Mouse (Mus musculus): ENCODE measurements around the gene Tyro3.

Tyro3 gene

DNA sequence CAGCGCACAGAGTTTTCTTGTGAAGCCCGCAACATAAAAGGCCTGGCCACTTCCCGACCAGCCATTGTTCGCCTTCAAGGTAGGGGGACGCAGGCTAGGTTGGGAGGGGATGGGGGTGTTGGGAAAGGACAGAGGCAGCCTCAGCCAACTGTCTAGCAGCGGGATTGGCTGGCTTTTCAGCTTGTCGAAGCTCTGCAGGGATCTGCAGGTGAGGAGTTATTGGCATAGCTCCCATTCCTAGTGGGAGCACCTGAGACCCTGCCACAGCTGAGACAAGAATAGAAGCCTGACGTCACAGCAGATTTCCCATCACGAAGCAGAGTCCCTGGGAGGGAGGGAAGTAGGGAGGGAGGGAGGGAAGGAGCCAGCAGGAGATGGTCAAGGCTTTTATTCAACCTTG, 7.2 kb downstream of the Tyro3 start:
- no peak for DNase-seq

DNA sequence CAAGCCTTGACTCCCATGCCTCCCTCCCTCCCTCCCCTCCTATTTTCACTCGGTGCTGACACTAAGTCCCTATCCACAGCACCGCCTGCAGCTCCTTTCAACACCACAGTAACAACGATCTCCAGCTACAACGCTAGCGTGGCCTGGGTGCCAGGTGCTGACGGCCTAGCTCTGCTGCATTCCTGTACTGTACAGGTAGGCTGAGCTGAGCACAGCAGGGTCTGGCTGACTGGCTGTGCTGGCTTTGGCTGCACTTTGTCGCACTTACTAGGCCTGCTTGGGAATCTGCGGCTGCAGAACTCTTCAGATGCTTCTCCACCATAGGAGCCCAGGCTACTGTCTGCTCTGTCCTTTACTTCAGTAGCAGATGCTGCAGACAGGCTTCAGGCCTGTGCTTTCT, 8.0 kb downstream of the Tyro3 start:
- DNase-seq: no peak

DNA sequence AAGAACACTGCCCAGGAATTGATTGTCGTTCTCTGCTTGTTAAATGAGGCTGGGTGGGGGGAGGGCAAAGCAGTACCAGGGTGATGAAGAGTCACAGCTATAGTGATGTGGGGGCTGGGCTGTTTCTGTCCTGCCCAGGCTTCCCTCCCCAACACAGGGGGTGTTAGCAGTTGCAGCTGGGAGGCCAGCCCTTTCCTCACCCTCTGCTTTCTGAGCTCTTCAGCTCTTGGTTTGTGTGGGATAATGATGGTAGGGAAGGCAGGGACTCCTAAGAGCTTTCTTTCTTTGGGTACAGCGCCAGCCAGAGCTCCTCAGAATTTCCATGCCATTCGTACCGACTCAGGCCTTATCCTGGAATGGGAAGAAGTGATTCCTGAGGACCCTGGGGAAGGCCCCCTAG, 10.9 kb downstream of the Tyro3 start:
- no peak for DNase-seq

DNA sequence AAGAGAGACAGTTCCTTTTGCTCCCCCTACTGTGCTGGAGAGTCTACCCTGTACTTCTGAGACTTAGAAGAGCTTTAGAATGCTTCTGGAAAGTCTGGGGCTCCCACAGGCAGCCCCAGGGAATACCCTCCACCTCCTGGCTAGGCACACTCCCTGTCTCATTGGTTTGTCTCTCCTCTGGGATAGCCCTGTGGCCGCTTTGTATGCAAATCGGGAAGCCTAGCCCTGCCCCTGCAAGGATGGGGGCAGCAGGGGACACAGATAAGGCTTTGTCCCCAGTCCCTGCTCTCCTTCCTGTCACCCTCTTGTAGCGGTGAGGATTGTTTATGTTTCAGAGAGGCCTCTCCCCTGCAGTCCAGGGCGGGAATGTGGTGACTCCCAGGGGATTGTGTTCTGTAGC, 11.3 kb downstream of the Tyro3 start:
- DNase-seq: no peak

DNA sequence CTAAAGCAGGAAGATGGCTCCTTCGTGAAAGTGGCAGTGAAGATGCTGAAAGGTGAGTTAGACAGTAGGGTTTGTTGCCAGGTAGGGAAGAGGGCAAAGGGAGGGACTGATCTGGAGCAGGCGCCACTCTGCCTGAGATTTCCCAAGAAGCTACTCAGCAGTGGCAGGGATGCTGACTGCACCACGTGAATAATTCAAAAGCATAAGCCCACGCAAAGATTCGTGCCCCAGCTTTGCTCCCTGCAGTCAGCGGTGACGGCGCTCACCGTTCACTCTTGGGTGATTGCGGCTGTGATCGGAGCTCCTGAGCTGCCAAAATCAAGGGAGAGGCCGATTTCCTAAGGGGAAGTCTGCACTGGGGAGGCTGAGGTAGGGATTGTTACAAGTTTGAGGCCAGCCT, 13.4 kb downstream of the Tyro3 start:
- no peak for DNase-seq

DNA sequence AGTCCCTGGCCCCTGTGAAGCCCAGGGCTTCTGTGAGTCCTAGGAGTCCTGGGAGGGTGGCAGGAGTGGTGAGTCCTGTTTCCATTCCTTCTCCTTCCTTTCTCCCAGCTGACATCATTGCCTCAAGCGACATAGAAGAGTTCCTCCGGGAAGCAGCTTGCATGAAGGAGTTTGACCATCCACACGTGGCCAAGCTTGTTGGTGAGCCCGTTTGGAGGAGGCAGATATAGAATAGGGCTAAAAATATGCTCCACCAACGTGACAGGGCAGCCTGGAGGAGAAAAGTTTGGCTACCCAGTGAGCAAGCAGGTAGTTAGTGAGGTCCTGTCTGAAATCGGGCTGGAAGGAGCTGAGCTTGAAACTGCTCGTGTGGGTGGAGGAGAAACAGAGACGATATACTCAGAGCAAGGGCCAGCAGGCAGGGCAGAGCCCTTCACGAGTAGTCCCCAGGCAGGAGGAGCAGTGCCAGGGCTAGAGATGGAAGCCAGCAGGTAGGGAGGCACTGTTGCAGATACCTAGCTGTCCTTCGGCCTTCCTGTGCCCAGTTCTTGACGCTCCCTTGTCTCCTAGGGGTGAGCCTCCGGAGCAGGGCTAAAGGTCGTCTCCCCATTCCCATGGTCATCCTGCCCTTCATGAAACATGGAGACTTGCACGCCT, 14.1 kb downstream of the Tyro3 start:
- no peak for DNase-seq

DNA sequence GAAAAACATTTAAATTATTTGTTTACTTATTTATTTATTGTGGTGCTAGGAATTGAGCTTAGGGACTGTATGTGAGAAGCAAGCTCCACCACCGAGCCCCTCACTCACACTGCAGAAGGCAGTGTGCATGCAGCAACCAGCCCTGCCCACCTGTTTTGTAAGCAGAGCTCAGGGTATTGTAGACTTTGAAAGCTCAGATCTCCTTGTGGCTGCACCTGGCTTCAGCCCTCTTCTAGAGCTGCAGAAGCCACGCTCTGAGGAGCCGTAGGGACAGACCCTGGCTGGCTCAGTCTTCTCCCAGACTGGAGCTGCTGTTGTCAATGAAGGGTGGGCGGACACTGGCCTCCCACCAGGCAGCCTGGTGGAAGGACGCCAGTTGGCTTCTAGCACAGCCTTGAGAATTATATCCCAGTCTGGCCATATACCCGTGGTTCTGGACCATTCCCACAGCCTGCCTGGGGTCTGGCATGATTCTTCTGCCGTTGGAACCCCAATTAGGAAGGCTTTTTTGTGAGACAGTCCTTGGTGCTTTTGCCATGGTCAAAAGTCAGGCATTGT, 16.9 kb downstream of the Tyro3 start:
- DNase-seq: no peak

DNA sequence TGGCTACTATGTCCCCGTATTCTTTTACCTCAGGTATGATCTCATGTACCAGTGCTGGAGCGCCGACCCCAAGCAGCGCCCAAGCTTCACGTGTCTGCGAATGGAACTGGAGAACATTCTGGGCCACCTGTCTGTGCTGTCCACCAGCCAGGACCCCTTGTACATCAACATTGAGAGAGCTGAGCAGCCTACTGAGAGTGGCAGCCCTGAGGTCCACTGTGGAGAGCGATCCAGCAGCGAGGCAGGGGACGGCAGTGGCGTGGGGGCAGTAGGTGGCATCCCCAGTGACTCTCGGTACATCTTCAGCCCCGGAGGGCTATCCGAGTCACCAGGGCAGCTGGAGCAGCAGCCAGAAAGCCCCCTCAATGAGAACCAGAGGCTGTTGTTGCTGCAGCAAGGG, 19.1 kb downstream of the Tyro3 start:
- DNase-seq: no peak

DNA sequence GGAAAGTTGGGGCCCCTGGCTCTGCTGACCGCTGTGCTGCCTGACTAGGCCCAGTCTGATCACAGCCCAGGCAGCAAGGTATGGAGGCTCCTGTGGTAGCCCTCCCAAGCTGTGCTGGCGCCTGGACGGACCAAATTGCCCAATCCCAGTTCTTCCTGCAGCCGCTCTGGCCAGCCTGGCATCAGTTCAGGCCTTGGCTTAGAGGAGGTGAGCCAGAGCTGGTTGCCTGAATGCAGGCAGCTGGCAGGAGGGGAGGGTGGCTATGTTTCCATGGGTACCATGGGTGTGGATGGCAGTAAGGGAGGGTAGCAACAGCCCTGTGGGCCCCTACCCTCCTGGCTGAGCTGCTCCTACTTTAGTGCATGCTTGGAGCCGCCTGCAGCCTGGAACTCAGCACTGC, 19.5 kb downstream of the Tyro3 start:
- peak; percentile 75 for DNase-seq

DNA sequence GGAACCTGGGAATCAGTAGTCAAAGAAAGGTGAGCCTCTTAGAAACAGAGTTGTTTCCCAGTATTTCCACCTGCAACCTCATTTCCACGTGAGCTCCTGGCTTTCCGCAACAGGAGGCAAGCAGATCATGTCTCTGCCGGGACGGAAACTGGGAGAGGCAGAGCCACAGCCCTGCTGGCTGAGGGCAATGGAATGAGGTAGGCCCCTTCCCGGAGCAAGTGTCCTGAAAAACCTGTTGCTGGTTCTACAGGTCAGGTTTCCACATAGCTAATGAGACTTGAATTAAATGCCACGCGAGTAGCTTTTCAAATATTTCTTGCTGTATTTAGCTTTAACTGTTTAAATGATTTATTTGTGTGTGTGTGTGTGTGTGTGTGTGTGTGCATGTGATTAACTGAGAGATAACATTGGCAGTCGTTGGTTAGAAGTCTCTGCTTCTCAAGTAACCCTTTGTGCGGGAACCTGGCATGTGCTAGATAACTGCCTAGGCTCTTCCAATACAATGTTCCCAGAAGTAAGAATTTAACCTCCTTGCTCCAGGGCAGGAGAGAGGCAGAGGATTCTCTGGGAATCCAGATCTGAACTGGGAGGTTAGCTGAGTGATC, 21.2 kb downstream of the Tyro3 start:
- DNase-seq: no peak

DNA sequence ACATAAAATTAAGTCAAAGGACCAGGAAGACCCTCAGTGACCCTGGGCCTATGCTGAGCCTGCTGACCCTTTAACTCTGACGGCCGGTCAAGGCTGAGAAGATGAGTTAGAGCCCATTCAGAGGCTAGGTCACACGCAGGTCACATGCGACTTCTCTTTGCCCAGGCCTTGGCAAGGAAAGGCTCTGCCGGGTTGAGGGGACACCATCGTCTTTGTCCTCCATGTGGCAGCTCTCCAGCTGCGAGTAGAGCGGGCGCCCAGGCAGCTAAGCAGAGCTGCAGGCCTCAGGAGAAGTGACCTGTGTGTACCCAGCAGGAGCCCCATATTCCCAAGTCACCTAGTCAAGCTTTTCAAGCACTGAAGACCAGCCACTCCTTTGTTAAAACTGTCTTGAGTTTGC, 23.6 kb downstream of the Tyro3 start:
- no peak for DNase-seq

DNA sequence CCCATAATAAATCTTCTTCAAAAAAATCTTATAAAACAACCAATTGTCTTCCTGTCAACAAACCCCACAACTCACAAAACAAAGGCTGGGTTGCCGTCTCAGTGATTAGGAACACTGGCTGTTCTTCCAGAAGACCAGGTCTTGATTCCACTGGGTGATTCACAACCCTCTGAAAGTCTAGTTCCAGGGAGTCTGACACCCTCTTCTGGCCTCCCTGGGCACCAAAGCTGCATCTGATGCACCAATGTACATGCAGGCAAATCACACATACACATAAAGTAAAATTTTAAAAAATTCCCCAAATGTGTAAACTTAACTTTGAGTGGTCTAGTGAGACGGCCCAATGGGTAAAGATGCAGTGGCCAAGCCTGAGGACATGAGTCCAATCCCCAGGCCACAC, 33.0 kb downstream of the Tyro3 start:
- DNase-seq: no peak

DNA sequence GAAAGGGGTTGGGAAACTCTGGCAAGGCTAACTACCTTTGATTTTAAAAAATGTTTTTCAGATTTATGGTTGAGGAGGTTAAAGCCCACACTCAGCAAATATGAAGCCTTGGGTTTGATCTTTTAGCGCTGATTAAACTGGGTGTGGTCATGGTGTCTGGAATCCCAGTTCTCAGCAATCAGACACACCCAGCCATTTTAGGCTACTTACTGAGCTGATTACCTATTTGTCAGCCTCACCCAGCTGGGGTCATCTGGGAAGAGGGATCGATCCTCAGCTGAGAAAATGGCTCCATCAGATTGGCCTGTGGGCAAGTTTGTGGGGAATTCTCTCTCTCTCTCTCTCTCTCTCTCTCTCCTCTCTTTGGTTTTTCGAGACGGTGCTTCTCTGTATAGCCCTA, 36.7 kb downstream of the Tyro3 start:
- no peak for DNase-seq

DNA sequence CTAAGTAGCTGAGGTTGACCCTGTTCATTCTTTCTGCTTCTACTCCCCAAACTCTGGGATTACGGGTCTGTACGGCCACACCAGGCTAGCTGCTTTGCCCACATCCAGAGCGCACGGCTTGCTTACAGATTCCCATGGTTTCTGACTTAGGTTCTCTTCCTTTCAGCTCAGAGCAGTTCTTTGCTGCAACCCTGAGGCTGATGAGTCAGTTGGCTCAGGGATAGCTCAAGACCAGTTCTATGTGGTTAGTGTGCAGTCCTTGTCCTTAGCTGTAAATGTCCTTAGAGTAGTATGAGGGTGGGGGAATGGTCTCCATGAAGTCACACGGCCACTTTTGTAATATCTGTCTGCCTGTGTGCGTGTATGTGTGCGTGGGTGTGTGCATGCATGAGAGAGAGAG, 40.1 kb downstream of the Tyro3 start:
- DNase-seq: no peak

DNA sequence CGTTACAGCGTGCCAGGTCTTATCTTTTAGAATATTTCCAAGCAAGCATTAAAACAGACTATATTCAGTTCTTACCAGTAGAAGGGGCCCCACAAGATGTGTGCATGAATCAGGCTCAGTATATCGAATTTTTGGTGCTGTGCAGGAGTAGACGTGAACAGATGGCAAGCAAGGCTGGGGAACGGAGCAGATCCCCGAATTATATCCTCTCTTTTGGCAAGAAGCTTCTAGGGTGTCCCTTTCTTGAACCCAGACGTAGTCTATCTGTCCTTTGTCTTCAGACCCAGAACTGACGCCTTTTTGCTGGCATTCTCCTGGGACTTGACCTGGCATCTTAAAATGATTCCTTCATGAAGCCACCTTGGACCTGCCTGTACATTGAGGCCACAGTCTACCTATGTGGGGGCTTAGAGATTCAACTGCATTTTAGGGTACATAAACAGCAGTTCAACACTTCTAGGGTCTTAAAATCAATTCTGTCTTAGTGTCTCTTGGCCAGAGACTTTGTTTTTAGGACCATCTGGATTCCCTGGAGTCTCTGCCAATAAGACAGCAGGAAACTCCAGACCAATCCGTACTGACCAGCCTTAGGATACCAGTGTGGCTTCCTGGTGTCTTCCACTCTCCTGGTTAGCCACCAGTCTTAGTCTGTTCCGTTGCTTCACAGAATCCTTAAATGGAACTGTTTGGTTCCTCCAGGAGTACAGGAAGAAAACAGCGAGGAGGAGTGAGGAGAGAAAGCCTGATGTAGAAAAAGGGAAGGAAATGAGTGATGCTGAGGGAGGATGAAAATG, 41.0 kb downstream of the Tyro3 start:
- no peak for DNase-seq

DNA sequence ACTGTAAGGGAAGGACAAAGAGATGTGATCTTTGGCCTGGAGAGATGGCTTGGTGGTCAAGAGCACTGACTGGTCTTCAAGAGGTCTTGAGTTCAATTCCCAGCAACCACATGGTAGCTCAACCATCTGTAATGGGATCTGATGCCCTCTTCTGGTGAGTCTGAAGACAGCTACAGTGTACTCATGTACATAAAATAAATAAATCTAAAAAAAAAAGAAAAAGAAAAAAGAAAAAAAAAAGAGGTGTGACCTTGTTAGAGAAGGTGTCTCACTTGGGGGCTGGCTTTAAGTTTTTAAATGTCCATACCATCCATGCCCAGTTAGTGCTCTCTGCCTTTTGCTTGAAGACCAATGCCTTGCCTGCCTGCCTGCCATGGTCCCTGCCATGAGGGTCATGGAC, 42.5 kb downstream of the Tyro3 start:
- DNase-seq: no peak

DNA sequence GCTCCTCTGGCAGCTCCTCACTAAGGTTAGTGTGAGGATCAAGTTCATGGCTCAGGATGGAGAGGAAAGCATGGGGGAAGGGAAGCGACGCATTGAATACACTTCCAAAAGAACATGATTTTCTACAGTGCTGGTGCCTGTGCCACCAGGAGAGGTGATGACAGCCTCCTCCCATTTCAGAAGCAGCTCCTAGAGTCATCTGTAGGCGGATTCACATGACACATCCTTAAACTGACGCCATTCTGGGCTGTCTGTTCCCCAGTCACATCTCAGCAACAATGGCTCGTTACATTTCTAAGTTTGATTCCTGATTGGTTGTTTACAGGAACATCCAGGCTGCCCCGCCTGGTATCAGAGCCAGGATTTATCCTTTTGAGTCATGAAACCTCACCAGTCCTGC, 44.5 kb downstream of the Tyro3 start:
- DNase-seq: no peak

DNA sequence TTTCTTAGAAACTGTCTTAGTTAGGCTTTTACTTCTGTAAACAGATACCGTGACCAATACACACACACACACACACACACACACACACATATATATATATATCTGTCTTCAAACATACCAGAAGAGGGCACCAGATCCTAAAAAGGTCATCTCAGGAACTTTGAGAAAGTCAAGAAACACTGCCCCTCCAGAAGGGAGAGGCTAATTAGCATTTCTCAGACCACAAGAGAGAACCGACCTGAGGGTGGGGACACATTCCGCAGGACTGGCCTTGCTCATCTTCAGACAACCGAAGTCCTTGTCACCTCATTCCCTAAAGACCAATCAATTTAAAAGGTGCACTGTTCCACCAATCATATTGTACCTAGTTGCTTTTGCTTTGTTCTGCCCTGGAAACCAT, 46.0 kb downstream of the Tyro3 start:
- no peak for DNase-seq

DNA sequence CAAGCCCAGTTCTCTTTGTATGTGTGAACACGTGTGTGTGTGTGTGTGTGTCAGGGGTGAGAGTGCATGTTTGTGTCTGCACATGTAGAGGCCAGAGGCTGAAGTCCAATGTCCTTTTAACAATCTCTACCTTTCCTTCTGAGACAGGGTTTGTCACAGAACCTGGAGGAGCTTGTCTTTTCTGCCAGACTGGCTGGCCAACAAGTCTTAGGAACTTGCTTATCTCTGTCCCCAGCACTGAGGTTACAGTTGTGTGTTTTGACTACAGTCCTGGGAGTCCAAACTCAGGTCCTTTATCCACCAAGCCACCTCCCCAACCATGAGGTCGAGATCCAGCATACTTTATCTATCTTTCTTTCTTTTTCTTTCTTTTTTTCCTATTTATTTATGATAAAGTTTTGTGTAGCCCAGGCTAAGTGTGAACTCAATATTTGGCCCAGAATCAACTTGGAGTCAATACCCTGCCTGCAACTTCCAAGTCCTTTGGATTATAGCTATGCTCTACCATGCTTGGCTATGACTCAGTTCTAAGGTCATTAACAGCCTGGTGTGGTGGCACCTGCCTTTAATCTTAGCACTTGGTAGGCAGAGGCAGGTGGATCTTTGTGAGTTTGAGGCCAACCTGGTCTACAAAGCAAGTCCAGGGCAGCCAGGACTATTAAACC, 48.5 kb downstream of the Tyro3 start:
- DNase-seq: no peak

DNA sequence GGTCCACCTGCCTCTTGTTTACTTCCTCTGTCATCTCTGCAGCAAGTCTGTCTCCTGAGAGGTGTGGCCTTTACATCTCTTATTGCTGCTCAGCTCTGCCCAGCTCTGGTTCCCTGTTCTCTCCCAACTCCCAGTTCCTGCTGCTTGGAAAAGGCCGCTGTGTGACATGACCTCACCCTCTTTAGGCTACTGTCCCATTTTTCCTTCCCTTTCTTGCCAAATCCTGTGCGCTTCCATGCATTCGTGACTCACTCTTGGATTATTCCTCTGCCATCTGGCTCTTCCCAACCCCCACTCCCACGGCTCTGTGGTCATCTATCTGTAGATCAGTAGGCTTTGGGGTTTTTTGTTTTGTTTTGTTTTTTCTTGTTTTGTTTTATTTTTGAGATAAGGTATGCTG, 49.4 kb downstream of the Tyro3 start:
- DNase-seq: peak; percentile 91

DNA sequence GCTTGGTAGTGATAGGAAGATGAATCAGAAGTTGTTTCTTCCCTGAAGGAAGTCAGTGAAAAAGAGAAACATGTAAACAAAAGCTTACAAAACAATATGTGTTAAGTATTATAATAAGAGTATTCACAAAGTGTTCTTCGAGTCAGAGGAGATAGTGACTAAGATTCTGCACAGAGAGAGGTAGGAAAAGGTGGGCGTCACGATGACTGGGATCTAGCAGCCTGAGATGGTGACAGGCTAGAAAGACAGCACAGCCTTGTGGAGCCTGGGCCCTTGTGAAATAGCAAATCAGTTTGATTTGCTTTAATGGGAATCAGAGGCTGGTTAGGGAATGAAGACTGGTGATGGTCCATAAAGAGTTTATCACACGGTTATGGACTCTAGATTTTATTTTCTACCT, 56.3 kb downstream of the Tyro3 start:
- DNase-seq: no peak

DNA sequence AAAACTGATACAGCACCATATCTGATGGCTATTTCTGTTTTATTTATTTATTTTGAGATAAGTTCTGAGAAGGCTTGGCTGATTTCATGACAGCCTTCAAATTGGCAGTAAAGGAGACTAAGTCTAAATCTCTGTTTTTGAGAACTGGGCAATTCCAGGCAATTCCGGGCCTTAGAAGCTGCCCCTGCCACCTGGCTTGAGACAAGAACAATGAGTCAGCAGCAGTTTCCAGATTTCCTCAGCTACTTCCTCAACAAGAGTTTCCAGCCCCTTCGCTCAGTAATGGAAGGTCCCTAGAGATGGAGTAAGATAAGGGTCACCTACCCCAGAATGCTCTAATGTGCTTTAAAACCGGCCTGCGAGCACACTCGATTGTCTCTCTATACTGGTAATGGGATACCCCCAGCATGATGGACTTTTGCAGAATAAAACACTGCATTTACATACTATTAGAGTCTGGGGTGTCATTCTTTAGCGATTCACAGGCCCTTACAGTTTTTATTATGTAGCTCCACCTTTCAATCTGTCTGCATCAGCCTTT, 57.8 kb downstream of the Tyro3 start:
- DNase-seq: no peak

DNA sequence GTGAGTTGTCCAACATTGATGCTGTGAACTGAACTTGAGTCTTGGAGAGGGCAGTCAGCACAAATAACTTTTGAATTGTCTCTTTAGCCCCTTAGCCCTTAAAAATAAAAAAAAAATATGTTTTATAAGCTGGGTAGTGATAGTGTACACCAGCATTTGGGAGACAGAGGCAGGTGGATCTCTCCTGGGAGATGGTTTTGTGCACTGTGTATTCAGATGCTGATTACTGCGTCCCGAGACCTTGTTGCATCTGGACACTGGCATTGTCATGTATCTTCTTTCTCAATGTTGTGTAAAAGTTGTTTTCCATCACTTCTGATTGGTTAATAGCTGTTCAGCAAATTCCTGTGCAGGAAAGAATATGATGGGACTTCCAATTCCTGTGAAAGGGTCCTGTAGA, 59.8 kb downstream of the Tyro3 start:
- no peak for DNase-seq

All from cerebellum, adult 11 months (tissue).